Mouse (Mus musculus): ENCODE data around the gene Sufu.
A peak's percentile ranks its signal among the peaks of the same experiment; 100 is the strongest.

- TF ChIP-seq RAD21 (IDR thresholded peaks at IDR 0.05; ENCODE audit: low read depth, low read length) (peak; percentile 62), MAX (IDR thresholded peaks at IDR 0.05; ENCODE audit: low read length) (no peak), E2F4 (IDR thresholded peaks at IDR 0.05; ENCODE audit: borderline replicate concordance, low read depth, low read length) (no peak), CTCF (IDR thresholded peaks at IDR 0.05 in 2 of 3, conservative IDR thresholded peaks at IDR 0.05 in 1 of 3; ENCODE audit: control insufficient read depth in 1 of 3, insufficient read depth in 1 of 3, low read depth in 2 of 3, low read length in 3 of 3, poor library complexity in 1 of 3, severe bottlenecking in 1 of 3) (peak; percentile 64 to 78 (median 68)), POLR2A (IDR thresholded peaks at IDR 0.05; ENCODE audit: control insufficient read depth in 1 of 2, insufficient read depth in 1 of 2, low read depth in 1 of 2, low read length in 2 of 2, poor library complexity in 1 of 2) (no peak), ZC3H11A (IDR thresholded peaks at IDR 0.05; ENCODE audit: low read depth, low read length) (no peak; the same call in 1 of the 2 replicates), BHLHE40 (IDR thresholded peaks at IDR 0.05; ENCODE audit: borderline replicate concordance, low read depth, low read length) (no peak)
Observed at GRCm38 (mm10) chr19:46538213-46538612, 141.5 kb downstream of the Sufu start.
